Mouse (Mus musculus) spleen, adult 2 months (tissue): ENCODE results near the gene Cc2d2b. TPM values are rescaled to one million over a fixed set of nuclear protein-coding genes. Genes with fewer than 3 reads are reported as not detected.

ENCODE experiments used
- DNase-seq, 2 experiments: peaks; one replicate each; pipeline versions ENCODE4 v3.0.0 to v3.0.0-alpha.2; 2012 to 2021; ENCODE audit warnings: low spot score in 2 of 2, low read depth in 1 of 2
- H3K27ac ChIP-seq: fragments of 200-500 bp; 2 replicates; pipeline ENCODE4 v1.5.1; 2012; ENCODE audit warnings: low read length, inconsistent platforms; ENCODE audit not compliant: insufficient read depth
- H3K27me3 ChIP-seq: fragments of 200-500 bp; 2 replicates; pipeline ENCODE4 v1.6.1; 2012; ENCODE audit warnings: mild to moderate bottlenecking, moderate library complexity, low read length, inconsistent platforms; ENCODE audit not compliant: control insufficient read depth, insufficient read depth
- H3K36me3 ChIP-seq: fragments of 200-500 bp; 2 replicates; pipeline ENCODE4 v1.6.1; 2012; ENCODE audit warnings: mild to moderate bottlenecking, low read length, inconsistent platforms; ENCODE audit not compliant: control insufficient read depth, insufficient read depth
- H3K4me1 ChIP-seq: fragments of 200-500 bp; 2 replicates; pipeline ENCODE4 v1.6.1; 2011; ENCODE audit warnings: inconsistent platforms; ENCODE audit not compliant: control insufficient read depth, insufficient read depth, insufficient read length
- H3K4me3 ChIP-seq: fragments of 200-500 bp; 2 replicates; pipeline ENCODE4 v1.5.1; 2011; ENCODE audit warnings: mild to moderate bottlenecking, inconsistent platforms; ENCODE audit not compliant: insufficient read depth, insufficient read length; ENCODE audit errors: extremely low read depth
- CTCF ChIP-seq: fragments of 200-500 bp; IDR thresholded peaks from 2 replicates; pipeline ENCODE4 v1.5.1; 2011; ENCODE audit warnings: mild to moderate bottlenecking, inconsistent platforms; ENCODE audit not compliant: insufficient read depth, insufficient read length, insufficient replicate concordance; ENCODE audit errors: extremely low read depth
- POLR2A ChIP-seq: fragments of 200-500 bp; IDR thresholded peaks from 2 replicates; pipeline ENCODE4 v1.6.1; 2011; ENCODE audit warnings: low read depth, low read length, inconsistent platforms
- WGBS: fragments of 180-500 bp; shearing (Covaris S2); methylation state at CpG from one replicate; pipeline ENCODE4 v1.1.7; 2018; 5-methylcytosine and 5-hydroxymethylcytosine counted together
- polyA plus RNA-seq: library from polyadenylated mRNA; depleted of rRNA; stranded (reverse); fragments of >200 nt; gene quantifications from 2 replicates; pipeline ENCODE4 v1.2.3, GENCODE M21; 2012

Gene Cc2d2b
- polyA plus RNA-seq, 1 experiment, result 0.04 TPM

- H3K36me3 ChIP-seq, result peaks cover 4% of the 10 kb centered on the region
- no peak overlapping the region for H3K27ac ChIP-seq
- 25% methylated on average over 12 of the region's 12 CpGs for WGBS
- no peak overlapping the region for H3K4me3 ChIP-seq
- TF ChIP-seq CTCF (no peak), POLR2A (no peak)
- no peak for DNase-seq
- no peaks in the 10 kb centered on the region; the same call in 1 of the 2 replicates for H3K4me1 ChIP-seq
- no peaks in the 10 kb centered on the region for H3K27me3 ChIP-seq
These were observed 19.7 kb upstream of the Cc2d2b start for GRCm38 (mm10) chr19:40728732-40729420.

- Histone ChIP-seq H3K4me1 (no peaks in the 10 kb centered on the region; the same call in 1 of the 2 replicates), H3K27me3 (no peaks in the 10 kb centered on the region), H3K36me3 (no peaks in the 10 kb centered on the region; the same call in 1 of the 2 replicates), H3K4me3 (no peak overlapping the region), H3K27ac (no peak overlapping the region)
- WGBS, result 90% methylated on average over 10 of the region's 10 CpGs
- DNase-seq, result no peak
- no peak for TF ChIP-seq POLR2A
- no peak for TF ChIP-seq CTCF
These were observed 15.1 kb upstream of the Cc2d2b start for GRCm38 (mm10) chr19:40733409-40733808.

GRCm38 (mm10) chr19:40733849-40734248, 14.7 kb upstream of the Cc2d2b start:
- no peaks in the 10 kb centered on the region; the same call in 1 of the 2 replicates for H3K36me3 ChIP-seq
- no peak overlapping the region for H3K4me3 ChIP-seq
- WGBS, result 81% methylated on average over 4 of the region's 4 CpGs
- TF ChIP-seq CTCF (no peak), POLR2A (no peak)
- no peak overlapping the region for H3K27ac ChIP-seq
- no peaks in the 10 kb centered on the region for H3K27me3 ChIP-seq
- no peaks in the 10 kb centered on the region for H3K4me1 ChIP-seq
- no peak for DNase-seq

GRCm38 (mm10) chr19:40736680-40737512, 11.7 kb upstream of the Cc2d2b start:
- peak; percentile 29 to 30 for DNase-seq
- 41% methylated on average over 17 of the region's 17 CpGs for WGBS
- TF ChIP-seq CTCF (peak; percentile 61; the same call in 1 of the 2 replicates), POLR2A (no peak)
- Histone ChIP-seq H3K36me3 (peaks cover 2% of the 10 kb centered on the region), H3K4me3 (no peak overlapping the region), H3K4me1 (no peaks in the 10 kb centered on the region), H3K27ac (no peak overlapping the region), H3K27me3 (no peaks in the 10 kb centered on the region)

GRCm38 (mm10) chr19:40737613-40738012, 10.9 kb upstream of the Cc2d2b start:
- 94% methylated on average over 5 of the region's 5 CpGs for WGBS
- peaks cover 2% of the 10 kb centered on the region for H3K36me3 ChIP-seq

GRCm38 (mm10) chr19:40738683-40739324, 9.7 kb upstream of the Cc2d2b start:
- no peaks in the 10 kb centered on the region for H3K27me3 ChIP-seq
- 88% methylated on average over 13 of the region's 13 CpGs for WGBS
- H3K4me1 ChIP-seq, result no peaks in the 10 kb centered on the region
- no peak overlapping the region for H3K27ac ChIP-seq
- H3K36me3 ChIP-seq, result peaks cover 2% of the 10 kb centered on the region
- no peak for TF ChIP-seq CTCF
- no peak for TF ChIP-seq POLR2A
- DNase-seq, result no peak
- H3K4me3 ChIP-seq, result no peak overlapping the region

More at GRCm38 (mm10) chr19:40737613-40738012, 10.9 kb upstream of the Cc2d2b start:
- no peak overlapping the region for H3K27ac ChIP-seq
- no peak for DNase-seq
- no peak overlapping the region for H3K4me3 ChIP-seq
- no peaks in the 10 kb centered on the region for H3K4me1 ChIP-seq
- TF ChIP-seq POLR2A (no peak), CTCF (no peak)
- no peaks in the 10 kb centered on the region for H3K27me3 ChIP-seq
